Mouse (Mus musculus): ENCODE results near the gene Sirpb1b. TPM values are rescaled to one million over a fixed set of nuclear protein-coding genes. Genes with fewer than 3 reads are reported as not detected.
"Not testable (repeated sequence)": the region's sequence is repeated elsewhere in the genome, so short reads cannot be mapped to it uniquely, and the experiment has no call there.

Gene Sirpb1b
- total RNA-seq (2022), result under 1 TPM in 3 of 4 experiments, not detected in 1; 0.43 to 0.77 (median 0.64) TPM

DNA sequence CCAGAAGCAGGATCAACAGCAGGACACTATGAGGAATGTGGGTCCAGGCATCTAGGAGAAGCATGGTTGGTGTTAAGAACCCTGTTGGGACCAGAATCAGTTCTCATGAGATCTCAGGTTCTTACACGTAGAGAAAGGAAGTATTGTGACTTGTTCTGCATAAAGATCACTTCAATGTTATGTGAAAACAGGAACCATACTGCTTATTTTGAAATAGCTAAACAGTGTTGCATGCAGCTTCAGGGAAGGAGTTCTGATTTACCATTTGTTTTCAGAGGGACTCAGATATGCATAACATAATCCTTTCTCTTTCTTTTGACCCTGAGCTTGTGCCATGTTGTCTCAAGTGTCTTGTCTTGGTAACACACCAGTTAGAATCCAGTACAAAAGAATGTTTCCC lies at the start of gene Sirpb1b:
TSS of gene Sirpb1b (minus strand) at position 179 of the 400 bp plus-strand sequence.
- not testable (repeated sequence) for DNase-seq

GRCm38 (mm10) chr3:15590377-15591117 lies 15.7 kb upstream of the Sirpb1b start:
- not testable (repeated sequence) for DNase-seq

GRCm38 (mm10) chr3:15586665-15587064 lies 11.8 kb upstream of the Sirpb1b start:
- DNase-seq, result not testable (repeated sequence)

DNA sequence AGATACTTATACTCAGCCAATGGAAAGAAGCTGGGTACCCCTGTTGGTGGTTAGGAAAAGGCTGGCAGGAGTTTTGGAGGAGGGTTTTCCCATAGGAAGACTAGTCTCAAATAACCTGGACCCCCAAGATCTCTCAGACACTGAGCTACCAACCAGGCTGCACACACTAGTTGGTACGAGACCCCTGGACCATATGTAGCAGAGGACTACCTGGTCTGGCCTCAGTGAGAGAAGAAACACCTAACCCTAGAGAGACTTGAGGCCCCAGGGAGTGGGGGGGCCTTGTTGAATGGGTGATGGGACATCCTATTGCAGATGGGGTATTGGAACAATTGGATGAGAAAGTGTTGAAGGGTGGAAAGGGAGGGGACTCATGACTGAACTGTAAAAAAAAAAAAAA lies 8.6 kb upstream of the Sirpb1b start:
- DNase-seq, result no peak

DNA sequence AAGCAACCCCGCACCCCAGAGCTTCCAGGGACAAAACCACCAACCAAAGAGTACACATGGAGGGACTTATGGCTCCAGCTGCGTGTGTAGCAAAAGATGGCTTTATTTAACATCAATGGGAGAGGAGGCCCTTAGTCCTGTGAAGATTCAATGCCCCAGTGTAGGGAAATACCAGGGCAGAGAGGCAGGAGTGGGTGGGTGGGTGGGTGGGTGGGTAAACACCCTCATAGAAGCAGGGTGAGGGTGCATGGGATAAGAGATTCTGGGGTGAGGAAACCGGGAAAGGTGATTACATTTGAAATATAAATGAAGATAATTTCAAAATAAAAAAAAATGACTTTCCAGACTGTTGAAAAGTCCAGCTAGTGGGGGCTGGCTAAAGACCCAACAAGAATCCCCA lies 8.1 kb upstream of the Sirpb1b start:
- not testable (repeated sequence) for DNase-seq

DNA sequence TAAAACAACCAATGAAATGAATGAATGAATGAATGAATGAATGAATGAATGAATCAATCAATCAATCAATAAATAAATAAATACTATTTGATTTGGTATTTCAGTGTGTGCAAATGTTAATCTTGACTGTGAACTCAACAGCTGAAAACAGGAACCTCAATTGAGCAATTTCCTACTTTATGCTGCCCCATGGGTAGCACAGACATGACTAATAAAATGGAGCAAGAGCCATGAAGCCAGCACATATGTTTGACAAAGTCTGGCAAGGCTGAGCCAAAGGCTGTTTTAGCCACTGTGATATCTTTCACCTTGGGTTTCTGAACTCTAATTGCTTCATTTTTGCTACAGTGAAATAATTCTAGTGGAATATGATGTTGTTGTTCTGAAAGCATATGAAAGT lies 1.6 kb upstream of the Sirpb1b start:
- DNase-seq, result not testable (repeated sequence)

GRCm38 (mm10) chr3:15528589-15528988 lies 46.3 kb downstream of the Sirpb1b start:
- DNase-seq, result no peak

- not testable (repeated sequence) for DNase-seq
Measured at GRCm38 (mm10) chr3:15513608-15514007, 61.3 kb downstream of the Sirpb1b start.

DNA sequence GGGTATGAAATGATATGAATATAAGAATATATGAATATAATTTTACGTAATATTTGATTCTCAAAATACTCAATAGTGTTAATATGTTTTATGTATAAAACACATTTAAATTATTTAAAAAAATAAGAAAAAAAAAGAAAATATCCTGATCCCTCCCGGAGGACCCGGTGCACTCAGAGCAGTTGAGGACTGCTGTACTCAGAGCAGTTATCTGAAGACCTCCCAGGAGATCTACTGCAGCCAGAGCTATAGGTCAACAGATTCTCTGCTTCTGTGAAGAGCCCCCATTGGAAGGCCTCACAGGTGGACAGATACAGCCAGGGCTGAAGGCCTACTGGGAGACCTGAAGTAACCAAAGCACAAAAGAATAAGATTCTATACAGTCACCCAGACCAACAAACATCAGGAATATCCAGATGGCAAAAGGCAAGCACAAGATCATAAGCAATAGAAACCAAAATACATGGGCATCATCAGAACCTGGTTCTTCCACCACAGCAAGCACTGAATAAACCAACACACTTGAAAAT lies 67.0 kb downstream of the Sirpb1b start:
- not testable (repeated sequence) for DNase-seq

DNA sequence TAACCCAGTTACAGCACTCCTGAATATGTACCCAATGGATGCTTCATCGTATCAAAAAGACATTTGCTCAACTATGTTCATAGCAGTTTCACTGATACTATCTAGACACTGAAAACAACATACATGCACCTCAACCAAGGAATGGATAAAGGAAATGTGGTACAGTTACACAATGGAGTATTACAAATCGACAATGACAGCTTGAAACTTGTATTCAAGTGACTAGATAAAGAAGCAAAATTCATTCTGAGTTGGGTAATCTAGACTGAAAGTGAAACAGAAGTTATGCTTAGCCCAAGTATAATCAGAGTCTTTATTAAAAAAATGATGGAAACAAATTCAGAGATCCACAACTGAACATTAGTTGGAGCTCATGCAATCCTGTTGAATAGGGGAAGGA lies 100.0 kb downstream of the Sirpb1b start:
- not testable (repeated sequence) for DNase-seq

GRCm38 (mm10) chr3:15470158-15470557 lies 104.7 kb downstream of the Sirpb1b start:
- not testable (repeated sequence) for DNase-seq

Other genes with a start within 250 kb of the Sirpb1b start
- not detected for gene Gm9733, start 242.8 kb downstream of the Sirpb1b start, total RNA-seq (2022)
- gene Sirpb1a, start 148.5 kb downstream of the Sirpb1b start, total RNA-seq (2022), result under 1 TPM; 0.49 to 0.96 (median 0.54) TPM